Mouse (Mus musculus): ENCODE measurements at regions not wholly inside any gene's neighbourhood (a gene's known extent, or its start where the extent isn't known, plus 50 kb on each side); places are given as distances from the start of the nearest gene placed in this dataset.

DNA sequence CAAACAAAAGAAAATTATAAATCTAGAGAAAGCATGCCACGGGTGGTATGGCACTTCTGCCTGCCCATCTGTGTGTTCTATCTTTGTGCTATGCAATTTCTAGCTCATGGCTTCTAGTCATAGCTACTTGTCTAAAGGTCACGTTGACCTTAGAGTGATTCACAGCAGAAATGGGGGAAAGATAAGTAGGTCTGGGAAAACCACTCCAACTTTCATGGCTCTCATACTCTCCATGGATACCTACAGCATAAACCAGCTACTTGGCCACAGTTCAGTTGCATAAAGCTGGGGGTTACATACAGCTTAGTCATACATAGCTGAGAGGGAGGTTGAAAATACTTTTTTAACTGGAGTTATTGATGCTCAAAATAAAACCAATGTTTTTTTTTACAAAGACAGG lies 100.6 kb upstream of the Trpc6 start:
- DNase-seq (ENCODE audit: low spot score in 2 of 2) = no peak

DNA sequence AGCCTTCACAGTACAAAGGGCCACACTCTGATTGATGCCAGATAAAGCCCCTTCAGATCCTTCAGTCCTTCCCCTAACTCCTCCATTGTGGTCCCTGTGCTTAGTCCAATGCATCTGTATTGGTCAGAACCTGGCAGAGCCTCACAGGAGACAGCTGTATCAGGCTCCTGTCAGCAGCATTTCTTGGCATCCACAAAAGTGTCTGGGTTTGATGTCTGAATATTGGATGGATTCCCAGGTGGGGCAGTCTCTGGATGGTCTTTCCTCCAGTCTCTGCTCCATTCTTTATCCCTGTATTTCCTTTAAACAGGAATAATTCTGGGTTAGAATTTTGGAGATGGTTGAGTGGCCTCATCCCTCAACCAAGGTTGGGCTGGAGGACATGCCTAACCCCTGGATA lies 92.5 kb upstream of the Trpc6 start:
- DNase-seq (ENCODE audit: low spot score in 2 of 2) = no peak

DNA sequence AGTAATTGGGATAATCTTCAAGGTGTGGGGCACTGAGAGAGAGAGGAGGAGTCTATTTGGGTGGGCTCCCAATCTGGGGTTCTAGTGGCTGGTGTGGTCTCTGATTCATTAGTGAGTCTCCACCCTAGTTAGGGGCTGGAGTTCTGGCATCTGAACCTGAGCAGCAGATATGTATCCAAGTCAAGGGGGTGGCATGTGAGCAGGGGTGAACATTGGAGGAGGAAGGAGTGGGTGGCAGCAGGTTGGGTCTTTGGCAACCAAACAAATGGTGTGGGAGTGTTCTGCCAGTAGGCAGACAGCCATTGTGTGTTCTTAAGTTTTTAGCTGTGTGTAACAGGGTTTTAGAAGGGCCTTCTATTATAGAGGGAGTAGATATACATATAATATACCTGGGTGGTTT lies 90.4 kb upstream of the Trpc6 start:
- no peak for DNase-seq (ENCODE audit: low spot score in 2 of 2)

DNA sequence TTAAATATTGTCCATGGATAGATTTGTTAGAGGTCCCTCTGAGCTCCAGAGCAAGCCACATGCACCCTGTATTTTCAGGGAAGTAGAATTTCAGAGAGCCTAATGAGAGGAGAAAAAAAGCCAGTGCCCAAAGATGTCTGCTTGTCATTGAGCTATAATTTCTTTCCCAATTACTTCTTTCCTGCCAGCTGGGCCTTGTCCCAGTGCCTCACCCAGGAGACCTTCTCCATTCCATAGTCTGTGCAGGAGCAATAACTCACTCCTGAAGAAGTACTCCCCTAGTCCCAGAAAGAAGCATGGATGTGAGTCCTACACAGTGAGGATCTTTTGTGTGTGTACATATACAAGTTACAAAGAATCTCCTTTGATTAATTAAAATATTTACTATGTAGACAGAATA lies 89.4 kb upstream of the Trpc6 start:
- peak in 1 of 2 experiments; percentile 11 for DNase-seq (ENCODE audit: low spot score in 2 of 2)

DNA sequence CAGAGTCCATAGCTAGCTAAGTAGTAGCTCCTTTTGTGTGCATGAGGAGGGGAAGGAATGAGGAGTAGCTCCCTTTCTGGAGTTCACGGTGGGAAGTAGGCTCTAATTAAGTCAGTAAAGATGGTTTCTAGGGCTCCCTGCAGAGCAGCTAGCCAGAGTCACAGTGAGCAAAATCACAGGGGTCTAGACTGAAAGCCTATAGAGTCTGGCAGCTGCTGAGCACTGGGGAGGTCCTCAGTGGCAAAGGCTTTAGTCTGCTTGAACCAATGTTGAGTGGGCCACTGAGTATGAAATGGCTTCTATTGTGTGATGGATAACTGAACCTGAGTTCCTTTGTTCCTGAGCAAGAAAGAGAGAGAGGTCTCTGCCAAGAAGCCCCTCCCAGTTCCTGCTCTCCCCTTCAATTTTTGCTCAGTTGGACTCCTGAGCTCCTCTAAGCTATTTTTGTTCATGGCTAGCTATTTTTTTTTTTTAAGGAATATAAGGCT lies 84.8 kb upstream of the Trpc6 start:
- DNase-seq (ENCODE audit: low spot score in 2 of 2) = no peak

DNA sequence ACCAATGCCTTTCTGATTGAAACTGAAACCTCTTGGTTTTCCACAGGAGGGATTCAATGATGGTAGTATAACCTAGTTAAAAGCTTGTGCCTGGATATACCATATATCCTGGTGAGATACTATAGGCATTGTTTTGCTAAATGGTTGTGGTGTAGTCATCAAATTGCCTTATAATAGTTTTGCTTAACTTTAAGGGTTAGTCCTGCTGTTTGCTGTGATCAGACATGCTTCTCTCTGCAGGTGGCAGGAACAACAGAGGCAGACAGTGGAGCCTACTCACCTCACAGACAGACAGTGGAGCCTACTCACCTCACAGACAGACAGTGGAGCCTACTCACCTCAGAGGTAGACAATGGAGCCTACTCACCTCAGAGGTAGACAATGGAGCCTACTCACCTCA lies 82.2 kb upstream of the Trpc6 start:
- DNase-seq (ENCODE audit: low spot score in 2 of 2) = no peak

DNA sequence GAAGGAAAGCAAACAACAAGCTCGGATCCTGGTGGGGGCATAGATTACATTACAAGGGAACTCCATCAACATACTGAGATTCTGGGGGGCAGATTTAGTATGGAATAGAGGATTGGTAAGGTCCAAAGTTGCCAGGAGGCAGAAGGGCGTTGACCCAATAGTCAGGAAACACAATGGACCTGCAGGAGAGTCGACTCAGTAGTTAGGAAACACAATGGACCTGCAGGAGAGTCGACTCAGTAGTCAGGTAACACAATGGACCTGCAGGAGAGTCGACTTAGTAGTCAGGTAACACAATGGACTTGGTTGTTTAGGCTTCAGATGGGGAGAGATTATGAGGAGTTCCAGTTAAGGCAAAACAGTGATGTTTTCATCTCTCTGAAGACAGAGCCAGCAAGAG lies 81.1 kb upstream of the Trpc6 start:
- no peak for DNase-seq (ENCODE audit: low spot score in 2 of 2)

DNA sequence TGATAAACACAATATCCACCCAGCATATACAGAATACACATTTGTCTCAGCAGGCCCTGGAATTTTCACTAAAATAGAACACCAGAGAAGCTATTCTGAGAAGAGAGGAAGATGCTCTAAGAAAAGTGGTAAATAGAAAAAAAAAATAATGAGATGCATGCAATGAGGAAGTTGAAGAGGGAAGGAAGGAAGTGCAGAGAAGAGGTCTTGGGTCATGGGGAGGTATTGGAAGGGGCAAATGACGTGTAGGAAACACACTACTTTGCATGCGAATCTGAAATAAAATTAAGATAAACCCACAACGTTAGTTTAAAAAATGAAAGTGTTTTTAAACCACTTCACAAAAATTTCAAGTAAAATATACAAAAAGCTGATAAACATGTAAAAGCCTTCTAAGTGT lies 57.4 kb upstream of the Trpc6 start:
- no peak for DNase-seq (ENCODE audit: low spot score in 2 of 2)

DNA sequence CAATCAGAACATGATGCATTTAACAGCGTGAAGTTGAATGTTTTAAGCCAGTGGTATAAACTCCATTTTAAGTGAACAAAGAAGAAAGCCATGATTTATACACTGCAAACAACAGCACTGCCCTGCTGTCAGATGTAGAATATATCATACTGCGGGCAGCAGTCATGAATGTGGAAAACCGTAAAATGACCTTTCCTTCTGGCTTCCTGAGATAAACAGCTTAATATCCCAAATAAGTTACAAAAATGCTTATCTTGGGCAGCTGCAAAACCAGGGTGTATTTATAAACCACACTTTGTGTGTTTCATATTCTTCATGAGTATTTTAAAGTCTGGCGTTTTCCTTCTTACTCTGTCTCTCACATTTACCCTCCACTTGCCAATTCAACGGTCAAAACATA lies 56.1 kb upstream of the Trpc6 start:
- DNase-seq (ENCODE audit: low spot score in 2 of 2) = no peak
